Mouse (Mus musculus): ENCODE measurements around the gene Rpl13a.
"Not testable (repeated sequence)": the region's sequence is repeated elsewhere in the genome, so short reads cannot be mapped to it uniquely, and the experiment has no call there.

GRCm38 (mm10) chr7:45153052-45153451 lies 24.5 kb upstream of the Rpl13a start:
- TF ChIP-seq CTCF, POLR2A (IDR thresholded peaks at IDR 0.05; ENCODE audit: extremely low read depth, insufficient read depth, low read length): not testable (repeated sequence)

Data from cortical plate, adult 2 months (tissue).